Mouse (Mus musculus): Measurements from ENCODE around the gene Gsta4.

DNA sequence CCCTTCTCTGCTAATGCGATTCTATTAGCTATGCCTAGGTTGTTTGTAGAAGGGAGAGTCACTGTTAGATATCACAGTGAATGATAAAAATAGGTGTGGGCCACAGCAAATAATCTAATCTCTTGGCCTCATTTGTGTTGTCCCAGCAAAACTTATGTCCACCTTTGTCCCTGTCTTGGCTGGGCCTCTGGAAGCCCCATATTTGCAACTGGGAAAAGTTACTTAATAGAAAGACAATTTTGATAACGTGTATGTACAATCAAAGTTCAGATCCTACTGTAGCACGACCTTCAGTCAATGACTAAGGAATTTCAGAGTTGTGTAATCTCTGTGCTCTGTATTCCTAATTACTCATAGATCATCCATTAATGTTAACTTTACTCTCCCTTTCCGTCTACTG lies 34.5 kb downstream of the Gsta4 start:
- TF ChIP-seq EP300 (IDR thresholded peaks at IDR 0.05) (no peak), CTCF (IDR thresholded peaks at IDR 0.05) (no peak)
